Mouse (Mus musculus): ENCODE results near the gene Ripply3. TPM values are rescaled to one million over a fixed set of nuclear protein-coding genes. Genes with fewer than 3 reads are reported as not detected.

Gene Ripply3
- total RNA-seq (2021), result under 1 TPM; 0.17 to 0.23 TPM

- no peak for DNase-seq (ENCODE audit: extremely low spot score in 1 of 2, low spot score in 1 of 2)
These were observed at the start of gene Ripply3 for GRCm38 (mm10) chr16:94327781-94328711. Gene Ripply3 (plus strand): TSS chr16:94328420.

- no peak for DNase-seq (ENCODE audit: extremely low spot score in 1 of 2, low spot score in 1 of 2)
These were observed 44.2 kb upstream of the Ripply3 start for GRCm38 (mm10) chr16:94283972-94284371.

- DNase-seq (ENCODE audit: extremely low spot score in 1 of 2, low spot score in 1 of 2), result no peak
These were observed 40.4 kb upstream of the Ripply3 start for GRCm38 (mm10) chr16:94287826-94288225.

GRCm38 (mm10) chr16:94289138-94290072 lies 38.8 kb upstream of the Ripply3 start:
- peak; percentile 49 to 72 for DNase-seq (ENCODE audit: extremely low spot score in 1 of 2, low spot score in 1 of 2)

GRCm38 (mm10) chr16:94290073-94290999 lies 37.9 kb upstream of the Ripply3 start:
- peak; percentile 55 to 70 for DNase-seq (ENCODE audit: extremely low spot score in 1 of 2, low spot score in 1 of 2)

GRCm38 (mm10) chr16:94291141-94291540 lies 37.1 kb upstream of the Ripply3 start:
- no peak for DNase-seq (ENCODE audit: extremely low spot score in 1 of 2, low spot score in 1 of 2)

- DNase-seq (ENCODE audit: extremely low spot score in 1 of 2, low spot score in 1 of 2), result no peak
These were observed 30.1 kb upstream of the Ripply3 start for GRCm38 (mm10) chr16:94298081-94298480.

GRCm38 (mm10) chr16:94299210-94299609 lies 29.0 kb upstream of the Ripply3 start:
- DNase-seq (ENCODE audit: extremely low spot score in 1 of 2, low spot score in 1 of 2), result no peak

- no peak for DNase-seq (ENCODE audit: extremely low spot score in 1 of 2, low spot score in 1 of 2)
These were observed 27.0 kb upstream of the Ripply3 start for GRCm38 (mm10) chr16:94301194-94301593.

GRCm38 (mm10) chr16:94301696-94302095 lies 26.5 kb upstream of the Ripply3 start:
- no peak for DNase-seq (ENCODE audit: extremely low spot score in 1 of 2, low spot score in 1 of 2)

GRCm38 (mm10) chr16:94302274-94303202 lies 25.7 kb upstream of the Ripply3 start:
- DNase-seq (ENCODE audit: extremely low spot score in 1 of 2, low spot score in 1 of 2), result peak; percentile 27 to 40

GRCm38 (mm10) chr16:94303203-94303535 lies 25.1 kb upstream of the Ripply3 start:
- DNase-seq (ENCODE audit: extremely low spot score in 1 of 2, low spot score in 1 of 2), result no peak

- DNase-seq (ENCODE audit: extremely low spot score in 1 of 2, low spot score in 1 of 2), result no peak
These were observed 20.7 kb upstream of the Ripply3 start for GRCm38 (mm10) chr16:94307526-94307925.

- no peak for DNase-seq (ENCODE audit: extremely low spot score in 1 of 2, low spot score in 1 of 2)
These were observed 20.3 kb upstream of the Ripply3 start for GRCm38 (mm10) chr16:94307942-94308341.

GRCm38 (mm10) chr16:94309025-94309424 lies 19.2 kb upstream of the Ripply3 start:
- no peak for DNase-seq (ENCODE audit: extremely low spot score in 1 of 2, low spot score in 1 of 2)

GRCm38 (mm10) chr16:94311416-94311815 lies 16.8 kb upstream of the Ripply3 start:
- DNase-seq (ENCODE audit: extremely low spot score in 1 of 2, low spot score in 1 of 2), result no peak

- DNase-seq (ENCODE audit: extremely low spot score in 1 of 2, low spot score in 1 of 2), result no peak
These were observed 16.3 kb upstream of the Ripply3 start for GRCm38 (mm10) chr16:94311931-94312330.

- DNase-seq (ENCODE audit: extremely low spot score in 1 of 2, low spot score in 1 of 2), result peak; percentile 65 to 76
These were observed 15.5 kb upstream of the Ripply3 start for GRCm38 (mm10) chr16:94312663-94313228.
